Mouse (Mus musculus): ENCODE results near the gene AL732309.1. TPM values are rescaled to one million over a fixed set of nuclear protein-coding genes. Genes with fewer than 3 reads are reported as not detected.
A peak's percentile ranks its signal among the peaks of the same experiment; 100 is the strongest.

Gene AL732309.1
- polyA plus RNA-seq, 1 experiment from 2014 or later, result 9.0 TPM

DNA sequence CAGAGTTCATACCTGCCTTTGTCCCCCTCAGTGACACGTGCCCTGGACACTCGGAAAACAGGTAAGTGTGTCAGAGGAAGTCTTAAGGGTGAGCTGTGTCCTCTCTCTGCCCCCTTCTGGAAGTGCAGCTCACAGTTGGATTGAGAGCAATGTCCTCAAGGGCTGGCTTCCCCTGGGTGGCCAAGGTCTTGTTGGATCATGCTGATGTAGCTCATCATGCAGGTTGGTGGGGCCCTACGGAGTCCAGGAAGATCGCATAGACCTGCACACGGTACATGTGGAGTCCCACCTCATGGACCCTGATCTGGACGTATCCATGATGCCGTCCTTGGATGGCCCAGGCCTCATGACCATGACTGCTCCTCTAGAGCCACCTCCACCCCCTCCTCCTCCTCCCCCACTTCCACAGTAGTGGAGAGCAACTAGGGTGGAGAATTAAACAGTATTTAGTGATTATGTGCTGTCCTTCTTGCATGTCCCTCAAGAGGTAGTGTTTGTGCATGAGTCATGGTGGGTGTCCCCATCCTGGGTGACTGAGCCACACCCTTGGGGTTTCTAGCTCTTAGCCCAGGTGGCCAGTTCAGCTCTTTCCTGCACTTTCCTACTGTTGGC lies 42.2 kb upstream of the AL732309.1 start:
- no peak overlapping the region for H3K4me2 ChIP-seq (ENCODE audit: low read length)
- H3K4me1 ChIP-seq (replicated peaks; ENCODE audit: control insufficient read depth, insufficient read depth, low read length), result peaks cover 28% of the 10 kb centered on the region
- H3K27ac ChIP-seq (ENCODE audit: low read length), result no peak overlapping the region
- H3K9me3 ChIP-seq (ENCODE audit: control insufficient read depth, low read length), result no peaks in the 10 kb centered on the region
- H3K9ac ChIP-seq (replicated peaks; ENCODE audit: low read depth, low read length), result no peak overlapping the region
- H3K27me3 ChIP-seq (replicated peaks; ENCODE audit: control insufficient read depth, insufficient read depth, low read length), result peaks cover 49% of the 10 kb centered on the region
- 79% methylated on average over 7 of the region's 7 CpGs for WGBS
- ATAC-seq, result no peak
- peaks cover 13% of the 10 kb centered on the region; the same call in 1 of the 2 replicates for H3K36me3 ChIP-seq (ENCODE audit: control insufficient read depth, insufficient read depth)
- no peak overlapping the region for H3K4me3 ChIP-seq (replicated peaks; ENCODE audit: low read length)

GRCm38 (mm10) chr2:25287927-25288649 lies 41.4 kb upstream of the AL732309.1 start, which contains the start of gene Tmem210:
Gene Tmem210, plus strand, starts transcription at chr2:25288145.
- no peak within 1 kb of the TSS for H3K4me2 ChIP-seq (ENCODE audit: low read length)
- H3K9ac ChIP-seq (replicated peaks; ENCODE audit: low read depth, low read length), result no peak within 1 kb of the TSS
- H3K27me3 ChIP-seq (replicated peaks; ENCODE audit: control insufficient read depth, insufficient read depth, low read length), result peaks cover 48% of the 10 kb centered on the region
- peaks cover 28% of the 10 kb centered on the region for H3K4me1 ChIP-seq (replicated peaks; ENCODE audit: control insufficient read depth, insufficient read depth, low read length)
- H3K9me3 ChIP-seq (ENCODE audit: control insufficient read depth, low read length), result no peaks in the 10 kb centered on the region
- no peak for ATAC-seq
- 73% methylated on average over 6 of the region's 6 CpGs for WGBS
- peaks cover 16% of the 10 kb centered on the region; the same call in 1 of the 2 replicates for H3K36me3 ChIP-seq (ENCODE audit: control insufficient read depth, insufficient read depth)
- H3K27ac ChIP-seq (ENCODE audit: low read length), result no peak within 1 kb of the TSS
- no peak within 1 kb of the TSS for H3K4me3 ChIP-seq (replicated peaks; ENCODE audit: low read length)

GRCm38 (mm10) chr2:25286837-25287636 lies 40.4 kb upstream of the AL732309.1 start:
- Histone ChIP-seq H3K36me3 (ENCODE audit: control insufficient read depth, insufficient read depth) (peaks cover 17% of the 10 kb centered on the region), H3K9me3 (ENCODE audit: control insufficient read depth, low read length) (no peaks in the 10 kb centered on the region), H3K4me1 (replicated peaks; ENCODE audit: control insufficient read depth, insufficient read depth, low read length) (peaks cover 21% of the 10 kb centered on the region), H3K4me3 (replicated peaks; ENCODE audit: low read length) (no peak overlapping the region), H3K27me3 (replicated peaks; ENCODE audit: control insufficient read depth, insufficient read depth, low read length) (peaks cover 37% of the 10 kb centered on the region), H3K9ac (replicated peaks; ENCODE audit: low read depth, low read length) (no peak overlapping the region), H3K27ac (ENCODE audit: low read length) (no peak overlapping the region), H3K4me2 (ENCODE audit: low read length) (no peak overlapping the region)
- ATAC-seq, result no peak
- 63% methylated on average over 7 of the region's 7 CpGs for WGBS

DNA sequence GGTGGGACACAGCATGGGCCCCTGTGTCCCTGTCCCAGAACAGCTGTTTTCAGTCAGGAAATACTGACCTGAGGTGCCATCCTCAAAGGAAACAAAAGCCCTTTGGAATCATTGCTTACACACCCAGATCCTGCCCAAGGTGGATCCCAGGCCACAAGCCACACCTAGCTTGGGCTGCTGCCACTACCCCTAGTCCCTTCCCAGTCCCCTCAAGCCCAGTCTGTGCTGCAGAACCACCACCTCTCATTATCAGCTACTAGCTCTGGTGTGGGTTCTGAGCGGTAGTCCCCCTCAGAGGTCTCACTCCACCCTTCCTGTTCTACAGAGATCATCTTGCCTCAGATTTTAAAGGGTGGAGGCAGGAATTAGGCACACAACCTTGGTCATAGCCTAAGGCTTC lies 39.7 kb upstream of the AL732309.1 start:
- 100% methylated on average over 1 of the region's 1 CpGs for WGBS
- H3K27me3 ChIP-seq (replicated peaks; ENCODE audit: control insufficient read depth, insufficient read depth, low read length), result peaks cover 30% of the 10 kb centered on the region
- no peak overlapping the region for H3K27ac ChIP-seq (ENCODE audit: low read length)
- H3K9me3 ChIP-seq (ENCODE audit: control insufficient read depth, low read length), result no peaks in the 10 kb centered on the region
- H3K4me2 ChIP-seq (ENCODE audit: low read length), result no peak overlapping the region
- H3K4me1 ChIP-seq (replicated peaks; ENCODE audit: control insufficient read depth, insufficient read depth, low read length), result peaks cover 18% of the 10 kb centered on the region
- H3K4me3 ChIP-seq (replicated peaks; ENCODE audit: low read length), result no peak overlapping the region
- H3K9ac ChIP-seq (replicated peaks; ENCODE audit: low read depth, low read length), result no peak overlapping the region
- ATAC-seq, result no peak
- H3K36me3 ChIP-seq (ENCODE audit: control insufficient read depth, insufficient read depth), result peaks cover 18% of the 10 kb centered on the region

- 94% methylated on average over 2 of the region's 2 CpGs for WGBS
- no peak overlapping the region for H3K4me3 ChIP-seq (replicated peaks; ENCODE audit: low read length)
- no peak overlapping the region for H3K9ac ChIP-seq (replicated peaks; ENCODE audit: low read depth, low read length)
- no peak for ATAC-seq
- no peak overlapping the region for H3K4me2 ChIP-seq (ENCODE audit: low read length)
- no peak overlapping the region for H3K27ac ChIP-seq (ENCODE audit: low read length)
- H3K4me1 ChIP-seq (replicated peaks; ENCODE audit: control insufficient read depth, insufficient read depth, low read length), result peaks cover 10% of the 10 kb centered on the region
- no peaks in the 10 kb centered on the region for H3K9me3 ChIP-seq (ENCODE audit: control insufficient read depth, low read length)
- peaks cover 23% of the 10 kb centered on the region for H3K27me3 ChIP-seq (replicated peaks; ENCODE audit: control insufficient read depth, insufficient read depth, low read length)
- H3K36me3 ChIP-seq (ENCODE audit: control insufficient read depth, insufficient read depth), result peaks cover 23% of the 10 kb centered on the region
Observed at GRCm38 (mm10) chr2:25285551-25285950, 38.9 kb upstream of the AL732309.1 start.

- no peak overlapping the region for H3K27ac ChIP-seq (ENCODE audit: low read length)
- H3K4me1 ChIP-seq (replicated peaks; ENCODE audit: control insufficient read depth, insufficient read depth, low read length), result 0 out of 2 replicates have a peak, but pooled peaks cover 3% of the 10 kb centered on the region
- H3K27me3 ChIP-seq (replicated peaks; ENCODE audit: control insufficient read depth, insufficient read depth, low read length), result no peaks in the 10 kb centered on the region
- 0 out of 2 replicates have a peak, but pooled peaks have one; percentile 26 for ATAC-seq
- 59% methylated on average over 13 of the region's 13 CpGs for WGBS
- no peak overlapping the region for H3K4me3 ChIP-seq (replicated peaks; ENCODE audit: low read length)
- H3K36me3 ChIP-seq (ENCODE audit: control insufficient read depth, insufficient read depth), result peaks cover 50% of the 10 kb centered on the region
- H3K9me3 ChIP-seq (ENCODE audit: control insufficient read depth, low read length), result no peaks in the 10 kb centered on the region
- H3K9ac ChIP-seq (replicated peaks; ENCODE audit: low read depth, low read length), result no peak overlapping the region
- H3K4me2 ChIP-seq (ENCODE audit: low read length), result no peak overlapping the region
Observed at GRCm38 (mm10) chr2:25278928-25279882, 32.5 kb upstream of the AL732309.1 start.

DNA sequence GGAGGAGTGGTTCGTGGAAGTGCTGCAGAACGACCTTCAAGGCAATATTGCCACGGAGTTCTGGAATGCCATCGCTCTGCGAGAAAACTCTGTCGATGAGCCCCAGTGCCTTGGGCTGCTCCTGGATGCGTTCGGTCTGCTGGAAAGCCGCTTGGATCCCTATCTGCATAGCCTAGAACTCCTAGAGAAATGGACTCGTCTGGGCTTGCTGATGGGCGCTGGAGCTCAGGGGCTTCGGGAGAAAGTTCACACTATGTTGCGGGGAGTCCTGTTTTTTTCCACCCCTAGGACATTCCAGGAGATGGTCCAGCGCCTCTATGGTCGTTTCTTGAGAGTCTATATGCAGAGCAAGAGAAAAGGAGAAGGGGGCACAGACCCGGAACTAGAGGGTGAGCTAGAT lies 26.3 kb upstream of the AL732309.1 start:
- H3K27ac ChIP-seq (ENCODE audit: low read length), result no peak overlapping the region
- peak overlapping the region; percentile 90 for H3K4me3 ChIP-seq (replicated peaks; ENCODE audit: low read length)
- peaks cover 26% of the 10 kb centered on the region for H3K36me3 ChIP-seq (ENCODE audit: control insufficient read depth, insufficient read depth)
- H3K27me3 ChIP-seq (replicated peaks; ENCODE audit: control insufficient read depth, insufficient read depth, low read length), result no peaks in the 10 kb centered on the region
- H3K9ac ChIP-seq (replicated peaks; ENCODE audit: low read depth, low read length), result peak overlapping the region; percentile 83
- H3K4me2 ChIP-seq (ENCODE audit: low read length), result peak overlapping the region; percentile 94
- 37% methylated on average over 16 of the region's 16 CpGs for WGBS
- H3K4me1 ChIP-seq (replicated peaks; ENCODE audit: control insufficient read depth, insufficient read depth, low read length), result peaks cover 30% of the 10 kb centered on the region
- H3K9me3 ChIP-seq (ENCODE audit: control insufficient read depth, low read length), result no peaks in the 10 kb centered on the region
- no peak for ATAC-seq

DNA sequence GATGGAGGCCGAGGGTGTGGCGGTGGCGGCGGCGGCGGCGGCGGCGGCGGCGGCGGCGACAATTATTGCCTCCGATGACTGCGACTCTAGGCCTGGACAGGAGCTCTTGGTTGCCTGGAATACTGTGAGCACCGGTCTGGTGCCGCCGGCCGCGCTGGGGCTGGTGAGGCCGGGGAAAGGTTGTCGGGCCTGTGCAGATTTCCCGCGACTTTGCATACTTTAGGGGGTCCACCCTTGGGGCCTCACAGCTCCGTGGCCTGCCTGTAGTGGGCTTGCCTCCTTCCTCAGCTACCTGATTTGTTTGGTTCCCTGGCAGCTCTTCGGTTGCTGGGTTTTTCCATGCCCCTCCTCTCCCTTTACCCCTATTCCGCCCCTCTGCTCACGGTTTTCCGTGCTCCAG lies 25.9 kb upstream of the AL732309.1 start:
- H3K4me3 ChIP-seq (replicated peaks; ENCODE audit: low read length), result peak overlapping the region; percentile 90
- H3K4me1 ChIP-seq (replicated peaks; ENCODE audit: control insufficient read depth, insufficient read depth, low read length), result peaks cover 31% of the 10 kb centered on the region
- H3K9me3 ChIP-seq (ENCODE audit: control insufficient read depth, low read length), result no peaks in the 10 kb centered on the region
- peak overlapping the region; percentile 42 for H3K27ac ChIP-seq (ENCODE audit: low read length)
- H3K4me2 ChIP-seq (ENCODE audit: low read length), result peak overlapping the region; percentile 94
- peaks cover 21% of the 10 kb centered on the region for H3K36me3 ChIP-seq (ENCODE audit: control insufficient read depth, insufficient read depth)
- ATAC-seq, result peak; percentile 66
- WGBS, result under 1% methylated on average over 27 of the region's 29 CpGs
- H3K27me3 ChIP-seq (replicated peaks; ENCODE audit: control insufficient read depth, insufficient read depth, low read length), result no peaks in the 10 kb centered on the region
- H3K9ac ChIP-seq (replicated peaks; ENCODE audit: low read depth, low read length), result peak overlapping the region; percentile 83

Data from forebrain, embryonic 16.5 days (tissue).